In the genomic region with DNA sequence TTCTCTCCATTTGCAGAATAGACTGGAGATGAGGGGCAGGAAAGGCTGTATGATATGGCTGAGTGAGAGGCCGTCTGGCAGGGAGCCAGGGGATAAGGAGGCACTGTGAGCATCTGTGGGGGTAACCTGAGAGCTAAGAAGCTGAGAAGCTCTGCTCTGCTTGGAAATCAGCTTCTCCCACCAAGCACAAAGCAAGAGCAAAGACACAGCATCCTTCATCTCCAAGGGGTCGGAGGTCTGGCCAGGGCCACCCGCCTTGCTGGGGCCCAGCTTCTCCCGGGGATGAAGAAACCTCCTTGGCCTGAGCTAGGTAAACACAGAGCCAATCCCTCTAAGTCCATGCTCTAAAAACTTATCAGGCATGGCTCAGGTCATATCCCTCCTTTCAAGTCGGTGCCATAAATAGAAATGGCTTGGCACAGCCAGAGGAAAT, we compare ENCODE assay signal across 13 mouse cellular contexts. TPM values are rescaled to one million over a fixed set of nuclear protein-coding genes. Genes with fewer than 3 reads are reported as not detected.
DNase-seq lines count a peak whose midpoint lies in the region; ATAC-seq and TF ChIP-seq lines count a peak whose summit lies in the region.
"Had no signal": no experiment of that assay in that cellular context is flagged by ENCODE, and none has a peak within 500 bp of the region (broad histone marks: within the 10 kb centered on the region; RNA-seq: fewer than 3 reads in every experiment).

No protein-coding gene starts in this region.

- H3K36me3 ChIP-seq in forebrain, embryonic 10.5 days (replicated peaks), result no peaks in the 10 kb centered on the region
- H3K36me3 ChIP-seq in forebrain, embryonic 13.5 days (ENCODE audit: poor library complexity, severe bottlenecking), result no peaks in the 10 kb centered on the region
- H3K36me3 ChIP-seq in neural tube, embryonic 15.5 days, result no peaks in the 10 kb centered on the region
- H3K36me3 ChIP-seq in stomach, postnatal 0 days (ENCODE audit: control insufficient read depth, insufficient read depth, low read length), result no peaks in the 10 kb centered on the region
- no peaks in the 10 kb centered on the region for H3K36me3 ChIP-seq in hindbrain, postnatal 0 days (ENCODE audit: insufficient read depth, low read length)
- H3K36me3 ChIP-seq: midbrain, embryonic 15.5 days had no signal

- TF ChIP-seq CTCF in stomach, postnatal 0 days (IDR thresholded peaks at IDR 0.05; ENCODE audit: low read depth), result no peak
- no peak for TF ChIP-seq CTCF in hindbrain, postnatal 0 days (IDR thresholded peaks at IDR 0.05; ENCODE audit: low read depth)

- H3K9me3 ChIP-seq in forebrain, embryonic 10.5 days, result no peaks in the 10 kb centered on the region
- no peaks in the 10 kb centered on the region for H3K9me3 ChIP-seq in forebrain, embryonic 13.5 days (replicated peaks)
- H3K9me3 ChIP-seq in neural tube, embryonic 15.5 days (replicated peaks), result no peaks in the 10 kb centered on the region
- H3K9me3 ChIP-seq in stomach, postnatal 0 days (ENCODE audit: control insufficient read depth, low read length), result no peaks in the 10 kb centered on the region
- H3K9me3 ChIP-seq in hindbrain, postnatal 0 days (ENCODE audit: low read length), result no peaks in the 10 kb centered on the region
- H3K9me3 ChIP-seq: midbrain, embryonic 15.5 days had no signal

- intact Hi-C loops in heart, postnatal 10 days (cut with DNase I), result loop anchor here (5.0 to 10.0 kb wide), 2 partner anchors 70 to 107 kb away; a partner anchor contains a TSS

- H3K4me2 ChIP-seq in forebrain, embryonic 13.5 days, result no peak overlapping the region
- no peak overlapping the region for H3K4me2 ChIP-seq in neural tube, embryonic 15.5 days
- H3K4me2 ChIP-seq in stomach, postnatal 0 days (replicated peaks; ENCODE audit: low read depth), result no peak overlapping the region; the same call in 1 of the 2 replicates
- H3K4me2 ChIP-seq in hindbrain, postnatal 0 days (ENCODE audit: low read depth, low read length), result no peak overlapping the region
- H3K4me2 ChIP-seq: midbrain, embryonic 15.5 days had no signal

- no peaks in the 10 kb centered on the region for H3K27me3 ChIP-seq in forebrain, embryonic 10.5 days (ENCODE audit: poor library complexity, severe bottlenecking)
- no peaks in the 10 kb centered on the region for H3K27me3 ChIP-seq in forebrain, embryonic 13.5 days
- H3K27me3 ChIP-seq in neural tube, embryonic 15.5 days (replicated peaks), result no peaks in the 10 kb centered on the region
- no peaks in the 10 kb centered on the region for H3K27me3 ChIP-seq in stomach, postnatal 0 days (ENCODE audit: control insufficient read depth, insufficient read depth, low read length)
- H3K27me3 ChIP-seq in hindbrain, postnatal 0 days (ENCODE audit: insufficient read depth, low read length), result no peaks in the 10 kb centered on the region
- H3K27me3 ChIP-seq: midbrain, embryonic 15.5 days had no signal

- no peak for DNase-seq in forebrain, embryonic 10.5 days (ENCODE audit: extremely low spot score, low spot score)
- peak; percentile 28 for DNase-seq in neural tube, embryonic 10.5 days (ENCODE audit: extremely low spot score, low spot score)
- peak; percentile 31 to 39 for DNase-seq in heart, postnatal 10 days
- peak; percentile 52 for DNase-seq in stomach, postnatal 0 days (ENCODE audit: low spot score)
- DNase-seq in right cerebral cortex, postnatal 25 days, result no peak
- no peak for DNase-seq in hindbrain, postnatal 0 days (ENCODE audit: low spot score)

- peak overlapping the region; percentile 9; the same call in 1 of the 2 replicates for H3K27ac ChIP-seq in forebrain, embryonic 10.5 days
- no peak overlapping the region for H3K27ac ChIP-seq in forebrain, embryonic 13.5 days
- no peak overlapping the region for H3K27ac ChIP-seq in neural tube, embryonic 15.5 days (replicated peaks)
- H3K27ac ChIP-seq in stomach, postnatal 0 days (replicated peaks), result peak overlapping the region; percentile 81
- no peak overlapping the region for H3K27ac ChIP-seq in hindbrain, postnatal 0 days
- H3K27ac ChIP-seq: midbrain, embryonic 15.5 days had no signal

- peak; percentile 46 for TF ChIP-seq EP300 in stomach, postnatal 0 days (optimal IDR thresholded peaks at IDR 0.05)

- ATAC-seq in forebrain, embryonic 13.5 days, result no peak
- ATAC-seq in neural tube, embryonic 15.5 days (ENCODE audit: low FRiP score), result no peak
- peak; percentile 60; the same call in 1 of the 2 replicates for ATAC-seq in stomach, postnatal 0 days (ENCODE audit: low FRiP score, low TSS enrichment)
- ATAC-seq in hindbrain, postnatal 0 days, result no peak
- ATAC-seq: midbrain, embryonic 15.5 days had no signal

- no peak overlapping the region for H3K4me3 ChIP-seq in forebrain, embryonic 10.5 days
- H3K4me3 ChIP-seq in forebrain, embryonic 13.5 days, result no peak overlapping the region
- no peak overlapping the region for H3K4me3 ChIP-seq in neural tube, embryonic 15.5 days (replicated peaks)
- no peak overlapping the region for H3K4me3 ChIP-seq in stomach, postnatal 0 days (ENCODE audit: low read depth, low read length)
- H3K4me3 ChIP-seq in hindbrain, postnatal 0 days (ENCODE audit: low read length), result no peak overlapping the region
- H3K4me3 ChIP-seq: midbrain, embryonic 15.5 days had no signal

- no peak overlapping the region for H3K9ac ChIP-seq in forebrain, embryonic 13.5 days
- H3K9ac ChIP-seq in neural tube, embryonic 15.5 days (replicated peaks), result no peak overlapping the region
- H3K9ac ChIP-seq in stomach, postnatal 0 days (ENCODE audit: low read length), result no peak overlapping the region
- no peak overlapping the region for H3K9ac ChIP-seq in hindbrain, postnatal 0 days (replicated peaks; ENCODE audit: low read length)
- H3K9ac ChIP-seq: midbrain, embryonic 15.5 days had no signal

- peaks cover 17% of the 10 kb centered on the region for H3K4me1 ChIP-seq in forebrain, embryonic 10.5 days
- H3K4me1 ChIP-seq in forebrain, embryonic 13.5 days, result no peaks in the 10 kb centered on the region
- H3K4me1 ChIP-seq in neural tube, embryonic 15.5 days, result no peaks in the 10 kb centered on the region
- peaks cover 4% of the 10 kb centered on the region for H3K4me1 ChIP-seq in stomach, postnatal 0 days (replicated peaks; ENCODE audit: control insufficient read depth, insufficient read depth)
- no peaks in the 10 kb centered on the region for H3K4me1 ChIP-seq in hindbrain, postnatal 0 days (ENCODE audit: insufficient read depth, low read length)

- 68% methylated on average over 5 of the region's 5 CpGs for WGBS in forebrain, embryonic 10.5 days
- WGBS in forebrain, embryonic 13.5 days, result 71% methylated on average over 5 of the region's 5 CpGs
- WGBS in neural tube, embryonic 15.5 days, result 72% methylated on average over 5 of the region's 5 CpGs
- WGBS in stomach, postnatal 0 days, result 19% methylated on average over 5 of the region's 5 CpGs
- 70% methylated on average over 5 of the region's 5 CpGs for WGBS in hindbrain, postnatal 0 days

RNA-seq across cellular contexts. Expression of a gene that starts 36.1 kb away (rescaled TPM):
- not detected in 2 replicates for polyA plus RNA-seq in forebrain, embryonic 10.5 days (2016; fragmentation: Nextera tagmentation; extraction: Ambion mirVana)
- not detected in 2 replicates for polyA plus RNA-seq in forebrain, embryonic 13.5 days (2015; fragmentation: Nextera tagmentation; extraction: Ambion mirVana)
- not detected in 2 replicates for polyA plus RNA-seq in neural tube, embryonic 15.5 days (2015; fragmentation: Nextera tagmentation; extraction: Ambion mirVana)
- under 1 TPM; 0.41 to 0.97 TPM for total RNA-seq in heart, postnatal 10 days (2021)
- polyA plus RNA-seq in stomach, postnatal 0 days (2015; fragmentation: Nextera tagmentation; extraction: Ambion mirVana), result 6.8 and 7.1 TPM in 2 replicates
- total RNA-seq in hindbrain, postnatal 0 days (2014; rRNA removed), result not detected in 2 replicates
- polyA plus RNA-seq in hindbrain, postnatal 0 days (2015; fragmentation: Nextera tagmentation; extraction: Ambion mirVana), result 0.23 and 0.35 TPM in 2 replicates
- total RNA-seq: common myeloid progenitor, adult 5-6 weeks had no signal
- polyA plus RNA-seq: midbrain, embryonic 15.5 days had no signal

RNA-seq across cellular contexts. Expression of a gene that starts 46.8 kb away (rescaled TPM):
- 19.4 and 19.6 TPM in 2 replicates for polyA plus RNA-seq in forebrain, embryonic 10.5 days (2016; fragmentation: Nextera tagmentation; extraction: Ambion mirVana)
- polyA plus RNA-seq in forebrain, embryonic 13.5 days (2015; fragmentation: Nextera tagmentation; extraction: Ambion mirVana), result 26.7 and 28.5 TPM in 2 replicates
- polyA plus RNA-seq in neural tube, embryonic 15.5 days (2015; fragmentation: Nextera tagmentation; extraction: Ambion mirVana), result 18.4 and 21.1 TPM in 2 replicates
- total RNA-seq in heart, postnatal 10 days (2021), result 10 to 100 TPM; 13.1 to 15.0 TPM
- polyA plus RNA-seq in stomach, postnatal 0 days (2015; fragmentation: Nextera tagmentation; extraction: Ambion mirVana), result 5.1 and 6.4 TPM in 2 replicates
- total RNA-seq in hindbrain, postnatal 0 days (2014; rRNA removed), result 21.7 and 26.1 TPM in 2 replicates
- polyA plus RNA-seq in hindbrain, postnatal 0 days (2015; fragmentation: Nextera tagmentation; extraction: Ambion mirVana), result 16.7 and 19.0 TPM in 2 replicates

RNA-seq across cellular contexts. Expression of a gene that starts 55.6 kb away (rescaled TPM):
- polyA plus RNA-seq in forebrain, embryonic 10.5 days (2016; fragmentation: Nextera tagmentation; extraction: Ambion mirVana), result not detected in 2 replicates
- not detected in 2 replicates for polyA plus RNA-seq in forebrain, embryonic 13.5 days (2015; fragmentation: Nextera tagmentation; extraction: Ambion mirVana)
- polyA plus RNA-seq in neural tube, embryonic 15.5 days (2015; fragmentation: Nextera tagmentation; extraction: Ambion mirVana), result not detected in 2 replicates
- not detected for total RNA-seq in heart, postnatal 10 days (2021)
- not detected in 2 replicates for polyA plus RNA-seq in stomach, postnatal 0 days (2015; fragmentation: Nextera tagmentation; extraction: Ambion mirVana)
- not detected in 2 replicates for total RNA-seq in hindbrain, postnatal 0 days (2014; rRNA removed)
- polyA plus RNA-seq in hindbrain, postnatal 0 days (2015; fragmentation: Nextera tagmentation; extraction: Ambion mirVana), result not detected in 2 replicates
- total RNA-seq: common myeloid progenitor, adult 5-6 weeks; left cerebral cortex, adult 18-20 months had no signal
- polyA plus RNA-seq: gonadal fat pad, adult 2 months; midbrain, embryonic 15.5 days; urinary bladder, adult 2 months had no signal

Comparison
In these comparisons a context has a peak if more than half of its experiments do, and no peak if none do; other contexts are left out.
1. H3K27ac ChIP-seq: peak in forebrain, embryonic 10.5 days (single experiment) and stomach, postnatal 0 days (single experiment); none in forebrain, embryonic 13.5 days (single experiment), neural tube, embryonic 15.5 days (single experiment) and hindbrain, postnatal 0 days (single experiment).
2. DNase-seq: peak in neural tube, embryonic 10.5 days (single experiment), heart, postnatal 10 days (2 of 2) and stomach, postnatal 0 days (single experiment); none in forebrain, embryonic 10.5 days (single experiment), right cerebral cortex, postnatal 25 days (single experiment) and hindbrain, postnatal 0 days (single experiment).